Mouse (Mus musculus) gonadal fat pad, adult 2 months (tissue): ENCODE results near the gene Snrpg. TPM values are rescaled to one million over a fixed set of nuclear protein-coding genes. Genes with fewer than 3 reads are reported as not detected.

Experiments
- DNase-seq: peaks from one replicate; pipeline ENCODE4 v3.0.0-alpha.2; 2012; ENCODE audit warnings: low read depth
- polyA plus RNA-seq: library from polyadenylated mRNA; depleted of rRNA; stranded (reverse); fragments of >200 nt; gene quantifications from 2 replicates; pipeline ENCODE4 v1.2.3, GENCODE M21; 2012; rRNA removed

Snrpg gene
- polyA plus RNA-seq, 1 experiment = 35.7 TPM

DNA sequence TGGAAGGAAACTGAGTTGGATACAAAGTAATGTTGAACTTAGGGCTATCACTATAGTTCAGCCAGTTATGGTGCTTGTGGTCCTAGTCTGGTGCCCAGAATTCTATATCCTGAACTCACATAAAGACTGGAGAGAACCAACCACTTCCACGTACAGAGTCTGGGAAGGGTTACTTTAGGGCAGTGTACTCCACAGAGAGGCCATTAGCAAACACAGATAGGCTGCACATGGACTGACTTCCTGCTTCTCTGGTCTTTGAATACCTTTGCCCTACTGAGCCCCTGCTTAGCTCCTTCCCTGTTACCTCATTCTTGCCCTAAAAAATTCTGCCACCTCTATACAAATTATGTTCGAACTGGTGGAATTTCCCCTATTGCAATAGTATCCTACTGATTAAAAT is 28.9 kb downstream of the Snrpg start:
- no peak for DNase-seq

DNA sequence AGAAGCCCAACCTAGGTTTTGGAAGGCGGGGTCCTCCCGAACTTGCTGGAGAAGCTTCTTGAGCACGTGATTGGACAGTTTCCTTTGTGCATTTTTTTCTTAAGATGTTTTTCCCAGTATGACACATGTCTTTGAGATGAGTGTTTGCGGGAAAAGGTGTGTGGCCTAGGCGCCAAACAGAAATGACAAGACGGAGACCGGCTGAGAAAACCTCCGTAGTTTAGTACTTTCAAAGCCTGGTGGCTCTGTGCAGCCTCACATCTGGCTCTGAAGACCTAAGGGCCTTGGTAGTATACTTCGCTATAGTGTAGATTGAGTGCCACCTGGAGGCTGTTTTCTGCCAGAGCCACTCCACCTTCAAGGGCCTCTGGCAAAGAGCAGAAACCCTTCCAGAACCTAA is 29.9 kb downstream of the Snrpg start:
- DNase-seq = no peak

DNA sequence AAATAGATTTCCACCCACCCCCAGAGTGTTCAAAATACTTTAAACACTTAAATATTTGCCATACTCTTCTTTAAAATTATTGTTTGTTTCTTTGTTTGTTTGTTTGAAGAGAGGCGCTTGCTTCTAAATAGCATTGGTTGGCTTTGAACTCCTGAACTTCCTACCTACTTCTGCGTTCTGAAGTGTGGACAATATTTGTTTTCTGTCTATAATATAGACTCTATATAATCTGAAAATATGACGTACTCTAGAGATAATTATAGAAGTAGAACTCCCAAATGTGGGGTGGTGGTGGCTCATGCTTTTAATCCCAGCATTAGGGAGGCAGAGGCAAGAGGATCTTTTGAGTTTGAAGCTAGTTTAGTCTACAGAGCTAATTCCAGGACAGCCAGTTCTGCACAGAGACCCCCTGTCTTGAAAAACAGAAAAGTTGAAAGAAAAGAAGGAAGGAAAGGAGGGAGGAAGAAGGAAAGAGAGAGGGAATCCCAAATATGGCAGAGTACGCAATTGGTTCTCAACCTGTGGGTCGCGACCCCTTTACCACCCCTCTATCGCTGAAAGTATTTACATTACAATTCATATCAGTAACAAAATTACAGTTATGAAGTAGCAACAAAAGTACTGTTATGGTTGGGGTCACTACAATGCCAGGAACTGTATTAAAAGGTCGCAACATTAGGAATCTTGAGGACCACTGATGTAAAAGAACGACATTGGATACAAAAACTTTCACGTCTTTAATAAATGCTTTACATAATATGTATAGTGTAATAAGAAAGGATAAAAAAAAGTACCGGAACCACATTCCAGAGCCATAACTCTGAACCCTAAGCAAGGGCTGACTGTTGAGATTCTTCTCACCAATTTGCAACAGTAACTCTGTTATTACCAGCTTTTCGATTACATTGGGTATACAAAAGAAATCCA is 31.8 kb downstream of the Snrpg start:
- no peak for DNase-seq

DNA sequence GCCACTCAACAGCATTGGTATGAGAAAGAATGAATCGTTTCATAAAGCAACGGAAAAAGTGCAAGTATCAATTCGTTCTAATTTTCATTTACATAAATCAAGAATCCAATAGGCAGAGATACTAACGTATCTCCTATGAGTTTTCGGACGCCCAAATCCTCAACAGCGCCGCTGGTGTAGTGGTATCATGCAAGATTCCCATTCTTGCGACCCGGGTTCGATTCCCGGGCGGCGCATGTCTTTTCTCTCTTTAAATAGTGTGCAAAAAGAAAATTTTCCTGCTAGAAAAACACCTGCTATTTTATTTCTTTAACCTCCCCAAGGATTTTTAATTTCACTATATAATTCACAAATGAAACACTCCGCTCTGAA is 32.6 kb downstream of the Snrpg start:
- no peak for DNase-seq

DNA sequence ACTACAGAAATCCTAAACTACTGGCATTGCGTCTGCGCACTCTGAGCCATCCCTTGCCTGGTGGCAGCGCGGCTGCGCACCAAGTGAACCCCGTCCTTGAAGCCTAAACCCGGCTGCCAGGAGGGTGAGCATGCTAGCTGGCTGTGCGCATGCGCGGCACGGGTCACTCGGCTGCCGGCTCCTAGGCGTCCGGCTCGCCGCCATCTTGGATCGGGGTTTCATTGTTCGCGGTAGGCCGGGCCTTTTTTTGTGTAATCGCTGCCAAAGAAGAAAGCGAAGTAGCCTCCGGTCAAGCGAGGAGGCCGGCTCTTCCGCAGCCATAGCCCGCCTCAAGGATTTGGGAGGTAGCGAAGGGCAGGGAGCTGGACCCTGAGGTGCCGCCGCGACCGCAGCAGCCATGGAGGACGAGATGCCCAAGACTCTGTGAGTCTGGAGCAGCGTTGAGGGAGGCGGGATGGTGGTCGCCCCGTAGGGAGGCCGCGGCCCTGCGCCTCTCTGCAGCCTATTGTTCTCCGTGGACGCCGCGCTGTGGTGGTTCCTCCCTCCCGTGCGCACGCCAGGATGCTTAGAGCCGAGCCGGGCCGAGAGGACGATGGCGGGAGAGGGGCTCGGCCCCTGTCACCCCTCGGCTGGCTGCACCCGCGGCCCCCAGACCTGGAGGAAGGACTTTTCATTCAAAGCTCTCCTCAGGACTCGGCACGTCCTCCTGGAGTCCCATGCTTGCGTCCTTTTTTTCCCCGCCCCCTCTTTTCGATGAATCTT is 33.2 kb downstream of the Snrpg start, which contains the start of gene Tia1:
TSS of gene Tia1 (plus strand) at position 120 of the 762 bp plus-strand sequence.
- no peak for DNase-seq

DNA sequence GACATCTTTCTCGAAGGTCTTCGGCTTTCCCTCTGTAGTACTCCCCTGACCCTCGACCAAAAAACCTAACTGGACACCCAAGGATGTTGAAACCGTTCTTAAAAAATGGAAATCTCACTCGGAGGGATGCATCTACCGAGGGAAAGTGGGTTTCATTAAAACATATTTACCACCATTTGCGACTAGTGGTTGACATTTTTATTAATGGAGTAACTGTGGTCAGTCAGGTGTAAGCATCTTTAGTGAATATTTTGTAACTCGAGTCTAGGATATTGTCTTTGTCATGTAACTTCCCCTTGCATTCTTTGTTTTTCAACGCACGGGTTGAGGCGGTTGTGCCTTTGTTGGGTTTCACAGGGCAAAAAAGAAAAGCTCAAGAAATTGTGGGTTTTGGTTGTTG is 33.9 kb downstream of the Snrpg start:
- DNase-seq = no peak

DNA sequence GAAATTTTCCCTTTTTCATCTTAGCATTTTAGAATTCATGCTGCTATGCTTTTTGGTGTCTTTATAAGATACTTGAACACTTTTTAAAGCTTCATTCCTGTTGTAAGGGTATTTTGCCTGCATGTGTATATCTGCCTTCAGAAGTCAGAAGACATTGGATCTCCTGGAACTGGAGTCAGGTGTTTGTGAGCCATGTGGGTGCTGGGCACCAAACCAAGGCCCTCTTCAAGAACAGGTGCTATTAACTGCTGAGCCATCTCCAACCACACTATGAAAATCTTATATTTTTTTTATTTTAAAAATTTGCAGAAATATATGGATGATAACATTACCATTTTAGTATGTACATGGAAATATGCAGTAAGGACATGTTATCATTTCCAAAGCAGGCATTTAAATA is 35.2 kb downstream of the Snrpg start:
- no peak for DNase-seq

DNA sequence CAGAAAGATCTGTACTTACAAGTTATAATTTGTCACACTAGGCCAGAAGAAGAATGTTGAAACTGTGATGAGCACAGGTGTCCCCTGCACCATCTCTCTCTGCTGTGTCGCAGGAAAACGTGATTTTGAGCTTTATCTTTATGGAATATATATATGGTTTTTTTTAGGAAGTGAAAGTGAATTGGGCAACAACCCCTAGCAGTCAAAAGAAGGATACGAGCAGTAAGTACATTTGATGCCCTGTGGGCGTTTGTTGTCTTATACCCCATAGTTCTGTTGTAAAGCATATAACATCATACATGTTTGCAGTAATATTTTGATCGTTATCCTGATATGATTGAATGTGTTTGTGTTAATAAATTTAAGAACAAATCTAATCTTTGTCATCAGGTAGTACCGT is 47.6 kb downstream of the Snrpg start:
- DNase-seq = no peak

DNA sequence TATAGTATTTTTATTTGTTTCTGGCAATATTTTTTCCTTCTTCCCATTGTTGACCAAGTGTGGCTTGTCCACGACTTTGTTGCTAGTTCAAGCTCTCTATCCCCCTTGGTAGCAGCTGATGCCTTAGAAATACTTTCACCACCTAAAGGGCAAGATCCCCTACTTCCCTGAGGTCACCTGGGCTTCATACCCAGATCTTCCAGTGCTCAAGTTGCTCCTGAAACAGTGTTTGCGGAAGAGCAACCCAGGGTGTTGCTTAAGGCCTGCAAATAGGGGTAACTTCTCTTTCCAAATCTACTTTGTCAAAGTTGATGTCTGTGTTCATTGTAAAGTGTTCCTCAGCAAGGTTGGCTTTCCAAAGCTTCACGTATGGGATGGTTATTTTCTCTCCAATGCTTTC is 48.1 kb downstream of the Snrpg start:
- DNase-seq = no peak

DNA sequence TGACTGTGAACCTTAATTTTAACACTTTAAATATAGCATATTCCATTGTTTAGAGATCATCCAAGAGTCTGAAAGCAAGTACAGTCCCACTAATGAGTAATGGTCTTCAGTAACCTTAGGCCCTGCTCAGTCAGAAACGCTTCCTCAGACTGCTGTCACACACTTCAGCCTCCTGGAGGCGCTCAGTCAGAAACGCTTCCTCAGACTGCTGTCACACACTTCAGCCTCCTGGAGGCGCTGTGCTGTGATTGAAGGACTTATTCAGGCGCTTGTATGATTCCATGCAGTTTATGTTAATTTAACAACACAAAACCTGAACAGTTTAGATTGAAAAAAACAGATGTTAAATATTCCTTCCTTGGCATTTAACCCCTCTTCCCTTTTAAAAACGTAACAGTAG is 49.4 kb downstream of the Snrpg start:
- DNase-seq = no peak

DNA sequence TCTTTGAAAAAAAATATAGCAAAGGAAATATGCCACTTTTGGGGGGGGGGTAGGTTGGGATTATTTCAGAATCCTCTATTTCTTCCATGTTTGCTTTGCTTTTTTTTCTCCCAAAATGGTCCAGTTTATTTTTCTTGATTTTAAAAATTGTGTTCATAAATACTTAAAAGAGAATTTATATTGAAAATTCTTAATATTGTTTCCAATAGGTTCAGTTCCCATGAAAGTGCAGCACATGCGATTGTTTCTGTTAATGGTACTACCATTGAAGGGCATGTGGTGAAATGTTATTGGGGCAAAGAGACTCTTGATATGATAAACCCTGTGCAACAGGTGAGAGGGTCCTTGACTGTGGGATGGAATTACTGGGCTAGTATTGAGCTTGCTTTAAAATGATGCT is 55.3 kb downstream of the Snrpg start, which contains the start of gene Gm44790:
TSS of gene Gm44790 (plus strand) at position 301 of the 400 bp plus-strand sequence.
- no peak for DNase-seq

Other genes starting within 250 kb of the Snrpg start
- gene Tgfa, start 176.1 kb upstream of the Snrpg start, polyA plus RNA-seq = 3.5 and 5.5 TPM in 2 replicates
- gene Fam136a, start 5.7 kb upstream of the Snrpg start, polyA plus RNA-seq = 23.0 and 25.9 TPM in 2 replicates
- gene Pcyox1, start 25.9 kb downstream of the Snrpg start, polyA plus RNA-seq = 64.4 and 87.3 TPM in 2 replicates
- 26.8 and 28.8 TPM in 2 replicates for gene Tia1, start 32.9 kb downstream of the Snrpg start, polyA plus RNA-seq
- gene Gm44790, start 55.4 kb downstream of the Snrpg start, polyA plus RNA-seq = 4.3 and 9.1 TPM in 2 replicates
- gene C87436, start 67.1 kb downstream of the Snrpg start, polyA plus RNA-seq = 15.2 and 16.8 TPM in 2 replicates
- 101 and 174 TPM in 2 replicates for gene Pcbp1, start 155.0 kb downstream of the Snrpg start, polyA plus RNA-seq